Mouse (Mus musculus): ENCODE results near the gene Ankrd33b.

Gene Ankrd33b

GRCm38 (mm10) chr15:31367481-31368200, at the start of gene Ankrd33b:
Gene Ankrd33b, minus strand, starts transcription at chr15:31367726.
- DNase-seq (ENCODE audit: low spot score) = peak; percentile 57

- DNase-seq (ENCODE audit: low spot score) = no peak
Measured at GRCm38 (mm10) chr15:31415181-31415580, 47.7 kb upstream of the Ankrd33b start.

DNA sequence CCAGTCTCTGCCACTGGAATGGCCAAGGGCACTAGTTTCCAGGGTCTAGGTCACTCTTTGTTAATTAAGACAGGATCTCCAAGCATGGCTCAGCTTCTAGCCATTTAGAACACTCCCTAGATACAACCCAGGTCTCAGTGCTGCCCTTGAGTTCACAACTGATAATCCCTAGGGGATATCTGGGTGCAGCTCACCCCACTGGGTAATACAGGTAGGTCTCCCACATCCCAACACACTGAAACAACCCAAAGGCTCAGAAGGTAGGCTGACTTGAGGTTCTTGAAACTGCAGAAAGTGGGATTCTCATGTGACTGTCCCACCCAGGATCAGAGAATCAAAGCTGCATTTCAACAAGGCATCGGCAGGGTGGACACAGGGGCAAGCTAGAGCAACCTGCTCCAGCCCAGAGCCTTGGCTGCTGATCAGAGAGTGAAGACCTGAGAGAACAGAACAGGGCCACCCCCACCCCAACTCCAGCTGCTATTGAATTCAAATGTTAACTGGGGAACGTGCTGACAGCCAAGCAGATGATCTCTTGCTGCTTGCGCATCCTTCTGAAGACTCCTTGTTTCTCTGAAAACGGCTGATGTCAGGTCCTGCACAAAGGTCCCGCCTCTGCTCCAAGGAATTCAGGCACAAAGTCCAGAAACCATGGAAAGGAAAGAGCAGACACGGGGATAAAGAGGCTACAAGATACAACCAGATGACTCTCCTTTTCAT, 46.8 kb upstream of the Ankrd33b start:
- no peak for DNase-seq (ENCODE audit: low spot score)

- no peak for DNase-seq (ENCODE audit: low spot score)
Measured at GRCm38 (mm10) chr15:31413662-31414061, 46.1 kb upstream of the Ankrd33b start.

DNA sequence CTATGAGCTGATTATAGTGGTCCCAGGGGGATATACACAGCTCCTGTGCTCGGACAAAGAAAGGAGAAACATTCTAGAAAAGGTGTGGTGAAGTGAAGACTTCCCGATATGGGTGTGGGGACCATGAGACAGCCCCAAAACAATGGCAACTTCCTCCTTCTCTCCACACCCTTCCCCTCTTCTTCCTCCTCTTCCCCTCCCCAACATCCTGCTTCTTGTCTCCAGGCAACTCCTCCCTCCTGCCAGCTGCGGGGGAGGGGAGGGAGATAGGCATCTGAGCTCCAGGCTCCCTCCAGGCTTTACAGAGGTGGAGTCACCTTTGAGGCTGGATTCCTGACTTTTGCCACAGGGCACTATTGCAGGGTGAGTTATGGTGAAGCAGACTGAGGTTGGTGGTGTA, 45.4 kb upstream of the Ankrd33b start:
- DNase-seq (ENCODE audit: low spot score) = no peak

- DNase-seq (ENCODE audit: low spot score) = no peak
Measured at GRCm38 (mm10) chr15:31412436-31412835, 44.9 kb upstream of the Ankrd33b start.

DNA sequence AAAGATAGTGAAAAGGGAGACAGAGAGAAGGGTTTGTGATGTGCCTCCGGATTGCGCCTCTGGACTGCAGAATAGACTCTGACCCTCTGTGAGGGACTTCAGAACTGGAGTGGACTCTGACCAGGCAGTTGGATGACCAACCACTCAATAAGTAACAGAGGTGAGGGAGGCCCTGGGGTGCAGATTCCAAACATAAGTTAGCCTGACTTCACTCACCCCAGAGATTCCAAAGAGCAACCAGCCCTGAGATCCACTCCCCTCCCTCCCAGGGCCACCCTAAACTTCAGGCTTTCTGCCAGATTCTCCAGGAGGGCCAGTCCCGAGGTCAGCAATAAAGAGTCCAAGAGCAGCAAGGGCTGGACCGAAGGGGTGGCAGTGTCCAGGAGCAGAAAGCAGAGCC, 40.0 kb upstream of the Ankrd33b start:
- no peak for DNase-seq (ENCODE audit: low spot score)

- DNase-seq (ENCODE audit: low spot score) = no peak
Measured at GRCm38 (mm10) chr15:31406881-31407280, 39.4 kb upstream of the Ankrd33b start.

GRCm38 (mm10) chr15:31404346-31404745, 36.8 kb upstream of the Ankrd33b start:
- DNase-seq (ENCODE audit: low spot score) = no peak

- DNase-seq (ENCODE audit: low spot score) = no peak
Measured at GRCm38 (mm10) chr15:31402200-31402892, 34.8 kb upstream of the Ankrd33b start.

GRCm38 (mm10) chr15:31400974-31401373, 33.4 kb upstream of the Ankrd33b start:
- no peak for DNase-seq (ENCODE audit: low spot score)

- DNase-seq (ENCODE audit: low spot score) = peak; percentile 45
Measured at GRCm38 (mm10) chr15:31398769-31399168, 31.2 kb upstream of the Ankrd33b start.

DNA sequence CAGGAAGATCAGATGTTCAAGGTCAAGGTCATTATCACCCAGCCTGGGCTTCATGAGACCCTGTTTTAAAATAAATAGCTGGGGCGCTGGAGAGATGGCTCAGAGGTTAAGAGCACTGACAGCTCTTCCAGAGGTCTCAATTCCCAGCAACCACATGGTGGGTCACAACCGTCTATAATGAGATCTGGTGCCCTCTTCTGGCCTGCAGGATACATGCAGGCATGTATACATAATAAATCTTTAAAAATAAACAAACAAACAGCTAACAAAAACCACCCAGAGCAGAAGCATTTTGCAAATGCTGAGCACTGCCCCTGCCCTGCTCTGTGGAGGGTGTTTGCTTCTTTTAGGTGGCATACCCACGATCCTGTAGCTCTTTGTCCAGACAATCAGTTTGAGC, 29.9 kb upstream of the Ankrd33b start:
- DNase-seq (ENCODE audit: low spot score) = no peak

DNA sequence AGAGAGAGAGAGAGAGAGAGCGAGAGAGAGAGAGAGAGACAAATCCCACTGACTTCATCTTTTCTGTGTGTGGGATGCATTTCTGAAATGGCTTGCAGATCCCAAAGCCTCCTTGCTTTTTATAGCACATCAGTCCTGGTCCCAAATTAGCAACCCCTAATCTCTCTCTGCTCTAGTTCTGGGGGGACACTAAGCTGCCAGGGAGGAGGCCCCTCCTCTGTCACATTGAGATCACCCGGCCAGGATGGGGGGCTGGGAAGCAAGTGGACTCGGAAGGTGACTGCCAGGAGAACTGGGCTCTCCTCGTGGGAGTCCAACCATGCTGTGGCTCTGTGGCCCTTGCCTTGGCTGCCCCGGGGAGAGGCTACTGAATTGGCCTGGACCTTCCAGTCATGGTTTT, 29.2 kb upstream of the Ankrd33b start:
- no peak for DNase-seq (ENCODE audit: low spot score)

DNA sequence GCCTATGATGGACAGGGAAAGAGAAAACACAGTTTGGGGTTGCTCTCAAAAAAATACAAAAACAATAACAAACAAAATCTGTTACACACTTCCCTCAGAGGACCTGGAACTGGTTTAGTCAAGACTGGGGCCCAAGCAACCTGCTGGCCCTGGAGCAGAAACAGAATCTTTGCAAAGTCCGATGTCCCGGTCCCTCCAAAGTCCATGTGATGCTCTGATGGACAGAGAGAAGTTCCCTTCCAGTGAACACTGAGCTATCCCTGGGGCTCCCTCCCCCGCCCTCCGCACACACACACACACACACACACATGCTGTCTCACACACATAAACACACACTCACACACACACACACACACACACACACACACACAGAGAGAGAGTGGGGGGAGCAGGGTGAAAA, 28.5 kb upstream of the Ankrd33b start:
- no peak for DNase-seq (ENCODE audit: low spot score)

GRCm38 (mm10) chr15:31393402-31393801, 25.9 kb upstream of the Ankrd33b start:
- peak; percentile 66 for DNase-seq (ENCODE audit: low spot score)

- DNase-seq (ENCODE audit: low spot score) = peak; percentile 39
Measured at GRCm38 (mm10) chr15:31392705-31393104, 25.2 kb upstream of the Ankrd33b start.

DNA sequence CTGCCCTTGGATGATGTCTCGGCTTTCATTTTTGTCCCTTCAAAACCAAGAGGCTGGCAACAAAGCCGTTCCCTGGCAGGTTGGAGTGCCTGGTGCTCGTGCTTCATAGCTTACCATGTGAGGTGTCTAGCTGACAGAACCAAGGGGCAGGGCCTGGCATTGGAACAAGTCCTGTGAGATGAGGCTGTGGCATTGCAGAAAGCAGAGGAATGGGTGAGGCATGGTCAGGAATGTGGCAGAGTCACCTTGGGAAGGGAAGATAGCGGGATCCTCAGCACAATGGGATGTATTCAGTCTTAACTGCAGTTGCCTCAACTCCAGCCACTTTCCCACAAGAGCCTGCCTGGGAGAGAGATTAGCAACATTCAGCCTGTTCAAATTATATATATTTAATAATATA, 24.6 kb upstream of the Ankrd33b start:
- no peak for DNase-seq (ENCODE audit: low spot score)

DNA sequence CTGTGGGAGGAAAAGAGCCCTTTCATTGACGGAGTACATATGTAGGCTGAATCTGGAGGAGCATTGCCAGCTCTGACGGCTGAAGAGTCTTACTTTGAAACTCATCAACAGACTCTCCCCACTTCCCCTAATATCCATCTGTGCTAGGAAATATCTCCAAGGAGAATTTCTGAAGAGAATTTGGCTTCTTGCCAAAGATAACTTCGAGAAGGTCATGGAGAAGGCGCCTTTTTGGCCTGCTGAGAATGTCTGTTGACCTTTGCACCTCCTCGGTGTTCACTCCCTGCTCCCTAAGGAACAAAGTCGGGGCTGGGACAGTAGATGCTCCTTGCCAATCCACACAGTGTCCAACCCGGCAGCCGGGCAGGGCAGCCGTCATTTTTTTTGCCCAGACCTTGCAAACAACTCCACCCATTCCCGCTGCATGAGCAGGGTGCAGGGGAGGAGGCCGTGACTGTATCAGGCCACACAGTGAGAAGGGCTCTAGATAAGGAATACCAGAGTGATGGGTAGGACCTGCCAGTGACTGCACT, 14.5 kb upstream of the Ankrd33b start:
- no peak for DNase-seq (ENCODE audit: low spot score)

GRCm38 (mm10) chr15:31379471-31379870, 11.9 kb upstream of the Ankrd33b start:
- no peak for DNase-seq (ENCODE audit: low spot score)

GRCm38 (mm10) chr15:31375212-31375611, 7.7 kb upstream of the Ankrd33b start:
- DNase-seq (ENCODE audit: low spot score) = no peak

DNA sequence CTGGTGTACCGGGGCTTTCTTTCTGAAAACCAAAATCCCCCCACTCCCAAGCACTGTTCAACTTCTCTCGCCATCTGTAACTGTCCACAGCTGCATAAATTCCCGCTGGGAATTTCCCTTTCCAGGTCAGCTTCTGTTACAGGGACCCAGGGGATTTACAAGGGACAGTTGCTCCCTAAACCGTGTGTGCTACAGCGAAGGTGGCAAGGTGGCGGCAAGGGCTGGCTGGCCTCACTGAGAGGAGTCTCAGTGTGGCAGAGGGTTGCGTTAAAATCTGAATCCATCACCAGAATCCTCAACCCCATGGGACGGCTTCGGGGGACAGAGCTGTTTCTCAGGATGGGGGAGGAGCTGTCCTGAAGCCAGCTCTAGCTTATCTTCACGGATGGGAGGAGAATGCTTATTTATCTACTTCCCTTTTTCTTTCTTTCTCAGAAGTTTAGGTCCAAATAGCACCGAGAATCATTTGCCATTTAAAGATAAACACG, 1.6 kb upstream of the Ankrd33b start:
- no peak for DNase-seq (ENCODE audit: low spot score)

- DNase-seq (ENCODE audit: low spot score) = no peak
Measured at GRCm38 (mm10) chr15:31368556-31368955, 1.0 kb upstream of the Ankrd33b start.
